14 mouse cellular contexts compared by ENCODE assay signal in the genomic region with DNA sequence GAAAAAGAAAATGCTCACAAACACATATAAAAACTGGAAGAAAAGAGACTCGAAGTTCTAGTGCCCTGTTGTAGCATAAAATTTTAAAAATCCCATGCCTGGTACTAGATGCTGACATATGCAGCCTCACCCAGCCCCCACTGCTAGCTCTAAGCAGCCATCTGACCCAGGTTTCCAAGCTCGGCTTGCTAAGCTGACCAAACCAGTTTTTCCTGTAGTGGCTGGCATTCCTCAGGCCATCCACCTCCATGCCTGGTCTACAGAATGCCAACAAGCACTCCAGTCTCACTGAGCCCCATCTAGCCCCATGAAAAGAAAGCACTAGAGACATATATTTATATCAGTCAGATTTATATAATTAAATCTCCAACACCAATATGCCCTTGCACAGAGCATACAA.
DNase-seq lines count a peak whose midpoint lies in the region; ATAC-seq and TF ChIP-seq lines count a peak whose summit lies in the region.
"Had no signal": no experiment of that assay in that cellular context is flagged by ENCODE, and none has a peak within 500 bp of the region (broad histone marks: within the 10 kb centered on the region; RNA-seq: fewer than 3 reads in every experiment).

No protein-coding gene starts in this region.

- peak; percentile 70; the same call in 1 of the 2 replicates for ATAC-seq in stomach, postnatal 0 days (ENCODE audit: low FRiP score, low TSS enrichment)
- ATAC-seq: forebrain, embryonic 15.5 days had no signal

- DNase-seq in urinary bladder, adult 18-20 months (ENCODE audit: low spot score in 2 of 2): peak; percentile 3 to 42
- no peak for DNase-seq in urinary bladder, adult 2 months (ENCODE audit: low spot score)
- DNase-seq in kidney, adult 2 months: peak; percentile 78
- DNase-seq in lung, adult 2 months: peak; percentile 35
- DNase-seq in stomach, postnatal 0 days (ENCODE audit: low spot score): peak; percentile 42
- no peak for DNase-seq in testis, postnatal 14 days (ENCODE audit: low spot score)
- no peak for DNase-seq in thymus, adult 18-20 months
- no peak for DNase-seq in cerebellum, postnatal 14 days
- DNase-seq: right cerebral cortex, postnatal 14 days had no signal

- H3K9ac ChIP-seq in stomach, postnatal 0 days (ENCODE audit: low read length): no peak overlapping the region
- H3K9ac ChIP-seq: forebrain, embryonic 15.5 days; hindbrain, embryonic 13.5 days had no signal

- TF ChIP-seq CTCF in kidney, adult 2 months (conservative IDR thresholded peaks at IDR 0.05; ENCODE audit: insufficient read depth, insufficient read length, low read depth, low read length): no peak
- no peak for TF ChIP-seq CTCF in lung, adult 2 months (IDR thresholded peaks at IDR 0.05; ENCODE audit: insufficient read depth, low read length)
- TF ChIP-seq CTCF in stomach, postnatal 0 days (IDR thresholded peaks at IDR 0.05; ENCODE audit: low read depth): no peak

- TF ChIP-seq EP300 in stomach, postnatal 0 days (optimal IDR thresholded peaks at IDR 0.05): no peak

- H3K9me3 ChIP-seq in stomach, postnatal 0 days (ENCODE audit: control insufficient read depth, low read length): no peaks in the 10 kb centered on the region
- H3K9me3 ChIP-seq: forebrain, embryonic 15.5 days; hindbrain, embryonic 13.5 days; midbrain, embryonic 10.5 days had no signal

- no peak overlapping the region for H3K4me3 ChIP-seq in kidney, adult 2 months (ENCODE audit: insufficient read depth, low read depth, low read length)
- H3K4me3 ChIP-seq in lung, adult 2 months (replicated peaks; ENCODE audit: extremely low read depth, low read depth, low read length): no peak overlapping the region
- H3K4me3 ChIP-seq in stomach, postnatal 0 days (ENCODE audit: low read depth, low read length): no peak overlapping the region
- H3K4me3 ChIP-seq: forebrain, embryonic 15.5 days; hindbrain, embryonic 13.5 days; midbrain, embryonic 10.5 days had no signal

- no peak overlapping the region for H3K27ac ChIP-seq in kidney, adult 2 months (ENCODE audit: insufficient read depth, low read depth, low read length)
- H3K27ac ChIP-seq in stomach, postnatal 0 days (replicated peaks): no peak overlapping the region
- H3K27ac ChIP-seq: forebrain, embryonic 15.5 days; hindbrain, embryonic 13.5 days; midbrain, embryonic 10.5 days had no signal

- no peak for TF ChIP-seq POLR2A in kidney, adult 2 months (IDR thresholded peaks at IDR 0.05; ENCODE audit: low read depth, low read length)
- TF ChIP-seq POLR2A in lung, adult 2 months (IDR thresholded peaks at IDR 0.05; ENCODE audit: borderline replicate concordance, extremely low read depth, low read depth, low read length): no peak

- H3K4me2 ChIP-seq in stomach, postnatal 0 days (replicated peaks; ENCODE audit: low read depth): no peak overlapping the region
- H3K4me2 ChIP-seq: forebrain, embryonic 15.5 days; heart, embryonic 11.5 days; hindbrain, embryonic 13.5 days; liver, embryonic 11.5 days had no signal

- no peaks in the 10 kb centered on the region for H3K36me3 ChIP-seq in kidney, adult 2 months (ENCODE audit: control insufficient read depth, insufficient read depth, low read length)
- no peaks in the 10 kb centered on the region for H3K36me3 ChIP-seq in stomach, postnatal 0 days (ENCODE audit: control insufficient read depth, insufficient read depth, low read length)
- H3K36me3 ChIP-seq: forebrain, embryonic 15.5 days; hindbrain, embryonic 13.5 days; midbrain, embryonic 10.5 days had no signal

- no peaks in the 10 kb centered on the region for H3K27me3 ChIP-seq in kidney, adult 2 months (replicated peaks; ENCODE audit: control insufficient read depth, insufficient read depth, low read length)
- H3K27me3 ChIP-seq in stomach, postnatal 0 days (ENCODE audit: control insufficient read depth, insufficient read depth, low read length): no peaks in the 10 kb centered on the region
- H3K27me3 ChIP-seq: forebrain, embryonic 15.5 days; hindbrain, embryonic 13.5 days had no signal

- WGBS in kidney, adult 2 months: 26% methylated on average over 2 of the region's 2 CpGs
- WGBS in lung, adult 2 months: 32% methylated on average over 2 of the region's 2 CpGs
- WGBS in stomach, postnatal 0 days: 25% methylated on average over 2 of the region's 2 CpGs

- H3K4me1 ChIP-seq in kidney, adult 2 months (ENCODE audit: control insufficient read depth, insufficient read depth, low read length): no peaks in the 10 kb centered on the region
- no peaks in the 10 kb centered on the region for H3K4me1 ChIP-seq in lung, adult 2 months (ENCODE audit: control insufficient read depth, insufficient read depth, low read length)
- no peaks in the 10 kb centered on the region for H3K4me1 ChIP-seq in stomach, postnatal 0 days (replicated peaks; ENCODE audit: control insufficient read depth, insufficient read depth)
- H3K4me1 ChIP-seq: forebrain, embryonic 15.5 days; hindbrain, embryonic 13.5 days; midbrain, embryonic 10.5 days had no signal

Comparison
In these comparisons a context has a peak if more than half of its experiments do, and no peak if none do; other contexts are left out.
1. DNase-seq: peak in urinary bladder, adult 18-20 months (2 of 2), kidney, adult 2 months (single experiment), lung, adult 2 months (single experiment) and stomach, postnatal 0 days (single experiment); none in urinary bladder, adult 2 months (single experiment), testis, postnatal 14 days (single experiment), thymus, adult 18-20 months (0 of 2) and cerebellum, postnatal 14 days (0 of 2).